Mouse (Mus musculus) c-Kit-positive CD71-positive TER-119-negative erythroid progenitor cells, embryonic 14.5 days (primary cell): ENCODE results near the gene Commd7.

Source experiments
- DNase-seq: peaks from one replicate; pipeline ENCODE4 v3.0.0-alpha.2; 2013; ENCODE audit warnings: low read depth

The Commd7 gene

DNA sequence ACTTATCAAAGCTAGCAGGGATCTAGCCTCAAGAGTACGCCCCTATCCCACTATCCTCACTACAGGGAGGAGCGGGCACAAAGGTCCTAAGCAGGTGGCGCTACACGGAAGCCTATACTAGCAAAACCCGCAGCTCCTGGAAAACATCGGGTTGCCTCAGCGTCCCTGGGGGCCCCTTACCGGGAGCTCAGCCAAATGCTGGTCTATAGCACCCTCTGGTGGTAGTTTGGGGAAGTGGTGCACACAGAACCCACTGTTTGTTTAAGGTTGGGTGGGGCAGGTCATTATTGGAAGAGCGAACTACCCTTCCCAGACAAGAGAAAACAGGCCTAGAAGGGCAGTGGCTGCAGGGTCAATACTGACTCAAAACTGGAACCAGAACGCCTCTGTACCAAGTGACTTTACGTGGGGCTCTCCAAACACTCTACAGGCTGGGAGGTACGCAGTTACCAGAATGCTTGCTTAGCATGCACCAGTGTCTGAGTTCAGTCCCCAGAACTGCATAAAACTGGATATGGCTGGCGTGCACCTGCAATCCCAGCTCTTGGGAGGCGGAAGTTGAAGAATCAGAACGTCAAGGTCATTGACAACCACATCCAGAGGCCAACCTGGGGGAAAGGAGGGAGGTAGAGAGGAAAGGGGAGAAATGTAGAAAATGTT lies 45.9 kb downstream of the Commd7 start:
- peak; percentile 81 for DNase-seq

DNA sequence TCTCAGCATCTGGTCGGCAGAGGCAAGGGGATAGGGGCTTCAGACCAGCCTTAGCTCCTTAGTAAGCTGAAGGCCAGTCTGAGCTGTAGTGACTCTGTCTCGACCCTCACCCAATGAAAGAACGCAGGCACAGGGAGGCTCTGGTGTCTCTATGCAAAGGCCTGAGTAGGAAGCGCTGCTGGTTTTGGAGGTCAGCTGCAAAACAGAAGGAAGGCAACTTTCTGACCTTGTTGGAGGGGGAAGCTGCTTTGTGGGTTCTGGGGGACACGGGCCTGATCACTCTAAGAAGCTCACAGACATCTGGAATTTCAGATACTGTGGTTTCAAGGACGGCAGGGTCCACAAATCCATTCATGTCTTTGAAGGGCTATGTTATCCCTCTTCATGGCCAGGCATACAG lies 46.6 kb downstream of the Commd7 start:
- no peak for DNase-seq

DNA sequence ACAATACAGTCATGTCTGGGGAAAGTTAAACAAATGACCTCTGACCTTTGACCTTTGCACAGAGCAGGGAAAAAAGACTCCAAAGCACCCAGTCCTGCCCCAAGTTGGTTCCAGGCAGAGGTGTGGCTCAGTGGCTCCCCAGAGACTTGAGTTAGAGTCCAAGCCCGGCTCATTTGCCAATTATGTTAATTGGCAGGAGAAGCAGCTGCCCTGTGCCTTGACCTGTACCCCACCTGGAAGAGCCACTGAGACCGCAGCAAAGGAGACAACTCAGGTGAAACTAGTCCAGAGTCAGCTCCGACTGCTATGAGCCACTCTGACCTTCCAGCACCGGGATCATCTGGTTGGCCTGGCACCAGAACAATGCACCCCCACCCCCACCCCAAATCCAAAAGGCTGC lies 48.2 kb downstream of the Commd7 start:
- no peak for DNase-seq

DNA sequence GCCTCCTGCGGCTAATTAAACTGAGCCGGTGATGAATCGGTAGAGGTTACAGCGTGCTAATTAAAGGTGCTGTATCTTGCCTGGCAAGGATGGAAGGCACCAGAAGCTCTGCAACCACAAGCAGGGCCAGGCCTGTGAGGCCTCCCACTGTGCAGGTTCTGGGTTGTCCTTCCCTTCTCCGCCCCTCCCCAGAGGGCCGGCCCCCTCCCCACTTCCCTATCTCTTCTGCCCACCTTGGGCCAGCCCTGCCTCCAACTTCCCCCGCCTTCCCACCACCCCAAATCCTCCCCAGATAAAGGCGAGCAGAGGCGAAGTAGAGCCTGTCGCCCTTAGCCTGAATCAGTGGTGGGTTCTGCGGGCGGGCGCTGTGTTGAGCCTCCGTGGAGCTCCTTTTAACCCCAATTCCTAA lies 48.9 kb downstream of the Commd7 start:
- DNase-seq: peak; percentile 39

DNA sequence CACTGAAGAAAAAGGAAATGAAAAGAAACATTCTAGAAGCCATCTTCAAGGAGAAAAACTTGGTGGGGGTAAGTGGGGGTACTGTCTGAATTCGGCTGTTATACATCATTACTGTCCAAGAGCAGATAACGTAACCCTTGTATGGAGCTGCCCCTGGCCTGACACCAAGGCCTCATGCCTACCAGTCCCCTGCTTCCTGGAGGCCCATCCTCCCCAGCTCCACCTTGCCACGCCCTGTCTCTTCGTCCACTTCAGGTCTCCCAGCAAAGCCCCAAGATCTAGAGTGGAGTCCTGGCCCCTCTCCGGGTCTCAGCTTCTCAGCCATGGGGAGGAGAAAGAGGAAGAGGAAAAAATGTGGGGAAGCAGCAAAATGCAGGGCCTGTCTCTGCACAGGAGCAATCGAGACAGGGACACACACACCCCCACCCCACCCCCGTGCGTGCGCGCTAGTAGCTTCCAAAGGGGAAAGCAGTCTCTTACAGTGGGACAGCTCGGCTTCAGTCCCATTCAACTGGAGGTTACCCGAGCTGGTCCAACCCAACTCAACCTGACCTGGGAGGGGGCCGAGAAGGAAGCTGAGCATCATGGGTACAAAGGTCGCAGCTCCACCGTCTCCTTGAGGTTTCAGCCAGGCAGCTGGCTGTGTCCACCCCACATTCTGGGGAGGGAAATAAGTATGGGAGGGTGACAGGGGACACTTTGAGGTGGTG lies 49.5 kb downstream of the Commd7 start:
- DNase-seq: no peak

DNA sequence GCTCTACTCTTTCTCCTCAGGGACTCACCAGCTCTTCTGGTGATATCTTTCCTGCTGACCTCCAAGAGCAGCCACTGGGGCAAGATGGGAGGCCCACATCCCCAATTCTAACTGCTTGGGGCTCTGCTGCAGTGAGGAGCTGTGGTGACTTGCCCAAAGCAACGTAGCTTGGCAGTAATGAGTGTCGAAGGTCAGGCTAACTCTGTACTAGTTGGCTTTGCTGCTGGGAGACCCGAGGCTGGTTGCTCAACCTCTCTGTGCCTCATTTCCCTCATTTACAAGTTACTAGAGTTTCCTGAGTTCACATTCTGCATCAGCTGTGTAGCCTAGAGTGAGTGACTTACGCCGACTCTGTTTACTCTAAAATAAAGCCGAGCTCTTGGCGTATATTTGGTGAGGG lies 51.2 kb downstream of the Commd7 start:
- no peak for DNase-seq

DNA sequence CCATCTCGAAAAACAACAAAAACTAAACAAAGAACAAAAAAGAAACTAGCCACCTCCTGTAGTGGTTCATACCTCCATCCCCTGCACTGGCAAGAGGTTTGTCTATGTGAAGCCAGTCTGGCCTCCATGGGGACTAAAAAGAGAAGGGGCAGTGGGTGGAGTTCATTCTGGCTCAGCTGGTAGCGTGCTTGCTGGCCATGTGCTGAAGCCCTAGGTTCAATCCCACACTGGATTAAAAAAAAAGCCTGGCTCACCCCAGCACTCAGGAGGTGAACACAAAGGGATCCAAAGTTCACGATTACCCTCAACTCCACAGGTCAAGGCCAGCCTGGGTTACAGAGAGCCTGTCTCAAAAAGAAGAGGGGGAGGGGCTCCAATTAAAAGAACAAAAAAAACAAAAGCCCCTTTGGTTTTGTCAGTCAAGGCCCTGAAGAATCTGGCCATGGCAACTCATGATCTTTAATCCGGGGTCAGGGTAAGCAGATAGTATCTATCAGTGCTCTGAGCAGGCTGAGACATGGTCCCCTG lies 52.1 kb downstream of the Commd7 start:
- no peak for DNase-seq

DNA sequence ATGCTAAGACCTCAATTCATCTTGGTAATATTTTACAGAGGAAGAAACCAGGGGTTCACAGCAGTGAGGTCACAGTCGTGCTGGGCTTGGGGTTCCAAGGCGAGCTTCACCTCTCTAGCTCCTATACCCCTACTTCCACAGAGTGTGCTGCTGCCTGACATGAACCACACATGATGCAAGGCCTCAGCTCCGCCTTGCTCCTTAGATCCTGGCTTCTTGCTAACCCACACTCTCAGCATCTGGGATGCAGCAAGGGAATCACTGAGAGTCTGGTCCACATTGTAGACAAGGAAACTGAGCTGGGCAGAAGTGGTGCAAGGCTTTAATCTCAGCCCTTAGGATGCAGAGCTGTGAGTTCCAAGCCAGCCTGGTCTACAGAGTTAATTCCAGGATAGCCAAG lies 52.5 kb downstream of the Commd7 start:
- no peak for DNase-seq

DNA sequence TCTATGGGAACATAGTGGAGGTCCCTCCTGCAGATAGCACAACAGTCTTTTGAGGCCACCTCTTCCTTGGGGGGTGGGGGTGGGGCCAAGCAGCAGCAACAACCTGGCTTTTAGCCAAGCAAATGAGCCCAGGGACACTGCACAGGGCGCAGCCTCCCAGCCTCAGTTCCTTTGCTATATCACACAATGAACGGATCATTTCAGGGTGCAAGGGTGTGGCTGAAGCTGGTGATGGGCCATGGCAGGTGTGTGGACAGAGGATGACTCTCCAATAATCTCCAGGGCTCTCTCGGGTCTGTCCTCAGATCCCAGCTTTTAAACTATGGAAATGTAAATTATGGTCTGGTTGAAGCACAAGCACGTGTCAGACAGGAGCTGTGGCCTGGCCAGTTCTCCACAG lies 55.5 kb downstream of the Commd7 start:
- peak; percentile 44 for DNase-seq

DNA sequence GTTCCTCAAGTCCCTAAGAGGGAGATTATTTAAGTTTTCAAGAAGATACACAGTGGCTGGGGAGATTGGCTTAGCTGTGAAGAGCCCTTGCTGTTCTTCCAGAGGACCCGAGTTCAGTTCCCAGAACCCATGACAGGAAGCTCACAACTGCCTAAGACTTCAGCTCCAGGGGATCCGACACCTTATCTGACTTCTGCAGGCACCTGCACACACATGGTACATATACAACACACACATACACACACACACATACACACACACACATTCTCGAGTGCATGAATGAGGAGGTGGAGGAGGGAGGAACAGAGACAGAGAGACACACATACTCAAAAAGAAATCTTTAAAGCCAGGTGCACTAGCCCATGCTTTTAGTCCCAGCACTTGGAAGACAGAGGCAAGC lies 56.4 kb downstream of the Commd7 start:
- peak; percentile 61 for DNase-seq

DNA sequence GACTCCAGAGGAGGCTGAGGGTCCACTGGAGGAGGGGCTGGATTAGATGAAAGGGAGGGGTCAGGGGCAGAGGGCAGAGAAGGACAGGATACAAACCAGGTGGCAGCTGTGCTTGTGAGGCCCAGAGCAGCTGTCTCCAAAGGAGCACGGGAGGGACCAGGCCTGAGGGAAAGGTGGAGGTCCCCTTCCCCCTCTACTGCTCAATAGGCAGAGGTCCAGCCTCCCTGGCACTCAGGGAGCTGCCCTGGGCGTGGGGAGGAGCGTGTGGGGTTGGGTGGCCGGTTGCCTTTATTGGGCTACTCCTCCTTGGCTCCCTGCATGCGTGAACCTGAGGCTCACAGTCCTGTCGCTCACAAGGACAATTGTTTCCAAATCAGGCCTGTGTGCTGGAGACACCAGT lies 57.0 kb downstream of the Commd7 start:
- no peak for DNase-seq

DNA sequence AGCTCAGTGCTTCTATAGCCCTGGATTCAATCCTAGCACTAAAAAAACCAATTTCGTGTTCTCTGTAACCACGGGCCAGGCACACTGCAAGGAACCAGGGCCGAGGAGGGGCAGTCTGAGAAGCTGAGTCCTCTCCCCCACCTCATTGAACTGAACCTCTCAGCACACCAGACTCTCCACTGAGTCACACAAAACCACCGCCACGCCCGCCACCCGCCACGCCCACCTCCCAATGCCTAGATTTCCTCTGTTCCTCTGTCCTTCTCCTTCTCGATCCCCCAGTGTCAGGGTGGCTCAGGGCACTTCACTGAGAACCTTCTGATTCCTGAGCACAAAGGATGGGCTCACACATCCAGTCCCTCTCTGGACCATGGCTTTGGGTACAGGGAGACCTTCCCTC lies 59.5 kb downstream of the Commd7 start:
- no peak for DNase-seq

DNA sequence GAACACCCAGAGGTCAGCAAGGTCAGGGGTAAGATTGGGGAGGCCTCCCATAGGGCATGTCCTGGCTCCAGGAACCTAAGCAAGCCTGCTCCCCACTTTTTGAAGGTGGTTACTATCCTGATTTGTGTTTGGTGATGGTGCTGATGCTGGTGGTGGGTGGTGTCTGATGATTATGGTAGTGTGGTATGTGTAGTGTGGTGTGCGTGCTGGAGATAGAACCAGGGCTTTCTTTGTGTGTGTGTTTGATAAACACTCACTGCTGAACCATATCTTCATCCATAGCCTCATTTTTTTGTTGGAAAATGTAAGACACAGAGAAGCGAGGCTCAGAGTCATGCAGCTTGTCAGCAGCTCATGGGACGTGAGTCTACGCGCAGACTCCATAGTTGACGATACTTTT lies 64.0 kb downstream of the Commd7 start:
- peak; percentile 66 for DNase-seq

DNA sequence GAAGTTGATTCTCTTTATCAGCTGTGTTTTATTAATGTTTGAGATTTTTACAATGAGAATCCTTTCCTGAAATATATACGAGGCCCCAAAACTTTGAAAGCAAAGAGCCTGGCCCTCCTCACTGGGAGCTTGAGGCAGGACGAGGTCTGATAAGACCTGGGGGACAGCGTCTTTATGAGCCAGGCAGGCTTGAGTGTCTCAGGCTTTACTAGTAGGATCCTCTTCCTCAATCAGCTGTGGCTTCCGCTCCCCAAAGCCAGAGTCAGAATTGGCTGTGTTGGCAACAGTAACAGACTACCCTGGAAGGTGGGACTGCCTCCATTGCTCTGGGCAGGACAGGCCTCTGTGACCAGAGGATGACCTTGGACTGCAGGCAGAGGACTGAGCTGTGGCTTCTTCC lies 64.6 kb downstream of the Commd7 start:
- DNase-seq: no peak
